Mouse (Mus musculus): ENCODE data around the gene F7. TPM values are rescaled to one million over a fixed set of nuclear protein-coding genes. Genes with fewer than 3 reads are reported as not detected.

Gene F7
- polyA plus RNA-seq, 1 experiment from 2014 or later = not detected

DNA sequence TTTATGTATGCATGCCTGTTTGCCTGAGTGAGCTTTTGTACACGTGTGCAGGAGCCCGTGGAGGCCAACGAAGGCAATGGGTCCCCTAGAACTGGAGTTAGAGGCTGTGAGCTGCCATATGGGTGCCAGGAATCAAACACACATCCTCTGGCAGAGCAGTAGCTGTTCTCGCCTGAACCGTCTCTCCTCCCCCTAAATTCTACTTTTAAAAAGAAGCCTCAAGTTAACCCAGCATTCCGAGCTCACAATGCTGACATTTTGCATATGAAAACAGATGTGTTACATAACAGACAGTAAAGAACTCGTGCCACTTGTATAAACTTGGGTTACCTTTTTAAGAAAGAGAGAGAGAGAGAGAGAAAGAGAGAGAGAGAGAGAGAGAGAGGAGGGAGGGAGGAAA lies 51.7 kb downstream of the F7 start:
- H3K4me3 ChIP-seq (ENCODE audit: low read depth, low read length) = no peak overlapping the region
- no peak overlapping the region for H3K4me2 ChIP-seq (ENCODE audit: low read length)
- no peak overlapping the region for H3K9ac ChIP-seq (ENCODE audit: low read depth, low read length)
- H3K27me3 ChIP-seq (ENCODE audit: control insufficient read depth, insufficient read depth, low read depth, low read length) = no peaks in the 10 kb centered on the region
- H3K36me3 ChIP-seq (ENCODE audit: control insufficient read depth, insufficient read depth, low read length) = peaks cover 46% of the 10 kb centered on the region
- no peak for ATAC-seq
- WGBS = 84% methylated on average over 7 of the region's 7 CpGs
- no peaks in the 10 kb centered on the region for H3K9me3 ChIP-seq (replicated peaks; ENCODE audit: control insufficient read depth, low read length, poor library complexity, severe bottlenecking)
- H3K4me1 ChIP-seq (ENCODE audit: control insufficient read depth, insufficient read depth, low read length) = no peaks in the 10 kb centered on the region
- H3K27ac ChIP-seq (ENCODE audit: low read length) = no peak overlapping the region

Other genes with a start within 250 kb of the F7 start
- 185 and 190 TPM in 2 replicates for gene Mcf2l, start 152.2 kb upstream of the F7 start, polyA plus RNA-seq (2015; fragmentation: Nextera tagmentation; extraction: Ambion mirVana)
- 0.12 and 0.25 TPM in 2 replicates for gene F10, start 11.3 kb downstream of the F7 start, polyA plus RNA-seq (2015; fragmentation: Nextera tagmentation; extraction: Ambion mirVana)
- 1.2 and 2.0 TPM in 2 replicates for gene Proz, start 34.9 kb downstream of the F7 start, polyA plus RNA-seq (2015; fragmentation: Nextera tagmentation; extraction: Ambion mirVana)
- gene Pcid2, start 79.4 kb downstream of the F7 start, polyA plus RNA-seq (2015; fragmentation: Nextera tagmentation; extraction: Ambion mirVana) = 38.6 and 42.3 TPM in 2 replicates
- gene Cul4a, start 79.6 kb downstream of the F7 start, polyA plus RNA-seq (2015; fragmentation: Nextera tagmentation; extraction: Ambion mirVana) = 72.9 and 77.1 TPM in 2 replicates
- 263 and 294 TPM in 2 replicates for gene Lamp1, start 133.1 kb downstream of the F7 start, polyA plus RNA-seq (2015; fragmentation: Nextera tagmentation; extraction: Ambion mirVana)
- gene Grtp1, start 174.6 kb downstream of the F7 start, polyA plus RNA-seq (2015; fragmentation: Nextera tagmentation; extraction: Ambion mirVana) = 16.9 and 19.7 TPM in 2 replicates
- gene Adprhl1, start 228.1 kb downstream of the F7 start, polyA plus RNA-seq (2015; fragmentation: Nextera tagmentation; extraction: Ambion mirVana) = 0.29 TPM in 1 of 2 replicates, not detected in the other